Mouse (Mus musculus) mouse trophoblast stem cell (cell line): ENCODE data around the gene Nav1.
"Not testable (repeated sequence)": the region's sequence is repeated elsewhere in the genome, so short reads cannot be mapped to it uniquely, and the experiment has no call there.

Experiments
- in situ Hi-C, 2 experiments: fragments of 300-500 bp; cut with MseI, MboI; formaldehyde crosslinking; loops; 2 replicates in 1 of 2; 3 replicates in 1 of 2; pipeline ENCODE4 v1.15.1; 2025

The Nav1 gene

GRCm38 (mm10) chr1:135485179-135485578 is 121.9 kb downstream of the Nav1 start:
- in situ Hi-C loops = no loop called here

- in situ Hi-C loops = not testable (repeated sequence)
Observed at GRCm38 (mm10) chr1:135484503-135485051, 122.5 kb downstream of the Nav1 start.

DNA sequence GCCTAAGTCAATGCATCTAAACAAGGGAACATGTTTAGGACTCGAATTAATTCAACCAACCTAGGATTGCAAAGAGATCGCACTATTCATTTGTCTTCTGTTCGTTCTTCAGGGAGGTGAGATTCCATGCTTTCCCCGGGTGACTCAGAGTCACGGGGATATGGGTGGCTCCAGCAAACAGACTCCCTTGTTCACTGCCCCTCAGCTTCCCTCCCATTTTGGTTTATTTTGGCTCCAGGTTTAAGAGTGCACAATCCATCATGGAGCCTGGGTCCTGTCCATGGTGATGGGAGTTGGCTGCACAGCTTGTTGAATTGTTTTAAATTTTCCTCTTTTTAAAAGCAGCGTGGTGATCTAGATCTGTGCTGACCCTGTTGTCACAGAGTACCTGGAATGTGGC is 123.1 kb downstream of the Nav1 start:
- in situ Hi-C loops = no loop called here

GRCm38 (mm10) chr1:135482666-135483065 is 124.4 kb downstream of the Nav1 start:
- in situ Hi-C loops = no loop called here

DNA sequence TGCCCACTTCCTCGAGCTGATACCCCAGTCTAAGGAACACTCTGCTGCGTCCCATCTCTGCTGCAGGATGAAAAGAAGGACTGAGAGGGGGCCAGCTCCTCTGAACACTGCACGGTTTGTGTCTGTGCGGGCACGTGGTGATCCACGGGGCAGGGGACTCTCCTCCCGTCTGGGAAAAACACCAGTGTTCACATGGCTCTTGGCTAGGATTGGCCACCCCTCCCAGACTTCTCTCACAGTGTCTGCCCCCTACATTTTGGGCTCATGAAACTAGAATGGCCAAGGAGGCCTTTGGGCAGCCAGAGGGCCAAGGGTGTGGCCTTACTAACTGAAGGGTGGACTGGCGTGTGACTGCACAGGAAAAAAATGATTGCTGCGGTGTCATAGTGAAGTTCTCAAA is 125.4 kb downstream of the Nav1 start:
- in situ Hi-C loops = no loop called here

- in situ Hi-C loops = no loop called here
Observed at GRCm38 (mm10) chr1:135480815-135481214, 126.3 kb downstream of the Nav1 start.

DNA sequence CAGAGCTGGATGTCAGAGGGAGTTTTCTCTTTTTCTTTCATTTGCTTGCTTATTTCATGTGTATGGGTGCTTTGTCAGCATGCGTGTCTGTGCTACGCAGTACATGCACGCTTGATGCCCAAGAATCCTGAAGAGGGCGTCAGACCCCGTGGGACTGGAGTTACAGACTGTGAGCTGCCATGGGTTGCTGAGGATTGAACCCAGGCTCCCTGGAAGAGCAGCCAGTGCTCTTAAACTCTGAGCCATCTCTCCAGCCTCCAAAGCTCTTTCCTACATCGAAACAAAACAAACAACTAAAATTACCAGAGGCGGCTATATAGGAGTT is 131.6 kb downstream of the Nav1 start:
- in situ Hi-C loops = no loop called here

DNA sequence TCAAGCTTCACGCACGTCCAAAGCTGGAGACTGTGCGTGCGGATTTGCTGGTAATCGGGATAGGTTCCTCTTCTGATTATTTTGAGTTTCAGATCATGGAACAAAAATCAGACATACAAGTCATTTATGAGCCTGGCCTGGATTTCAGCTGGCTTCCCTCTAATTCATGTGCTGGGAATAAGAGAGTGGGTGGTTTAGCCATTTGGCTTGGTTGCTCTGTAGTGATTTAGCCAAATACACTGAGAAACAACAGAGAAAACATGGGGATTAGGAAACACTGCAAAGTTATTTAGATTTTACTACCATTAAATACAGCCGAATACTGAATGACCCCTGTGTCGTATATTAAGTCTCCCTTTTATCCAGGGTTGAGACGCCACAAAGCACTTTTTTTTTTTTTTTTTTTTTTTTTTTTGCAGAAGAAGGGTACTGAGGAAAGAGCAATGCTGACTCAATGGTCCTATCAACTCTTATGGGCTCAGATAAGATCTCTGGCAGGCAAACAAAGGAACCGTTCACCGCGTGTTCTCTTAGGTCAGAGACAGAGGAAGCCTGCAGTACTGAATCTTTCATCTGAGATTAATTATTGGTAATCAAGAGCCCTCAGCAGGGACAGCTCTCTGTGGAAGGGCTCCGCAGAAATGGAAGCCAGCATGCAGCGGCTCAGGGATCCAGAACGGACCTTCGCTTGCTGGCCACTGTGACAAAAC is 132.1 kb downstream of the Nav1 start:
- in situ Hi-C loops = no loop called here

- in situ Hi-C loops = no loop called here
Observed at GRCm38 (mm10) chr1:135472536-135472935, 134.6 kb downstream of the Nav1 start.

DNA sequence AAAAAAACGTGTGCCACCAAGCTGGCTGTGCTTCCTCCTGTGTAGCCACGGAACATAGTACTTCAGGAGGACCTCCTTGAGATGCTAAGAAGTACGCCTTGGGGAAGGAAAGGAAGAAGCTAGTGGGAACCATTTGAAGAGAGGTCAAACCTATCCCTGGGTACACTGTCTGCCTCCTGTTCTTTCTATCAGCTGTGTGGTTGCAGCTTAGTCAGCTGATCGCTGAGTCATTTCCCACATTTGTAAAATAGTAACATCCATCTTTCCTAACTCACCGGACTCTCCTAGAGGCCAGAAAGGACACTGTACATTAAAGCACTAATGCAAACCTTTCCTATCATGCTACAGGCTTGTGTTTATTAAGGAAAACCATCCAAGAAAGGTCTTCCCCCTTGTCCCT is 135.4 kb downstream of the Nav1 start:
- in situ Hi-C loops = no loop called here

DNA sequence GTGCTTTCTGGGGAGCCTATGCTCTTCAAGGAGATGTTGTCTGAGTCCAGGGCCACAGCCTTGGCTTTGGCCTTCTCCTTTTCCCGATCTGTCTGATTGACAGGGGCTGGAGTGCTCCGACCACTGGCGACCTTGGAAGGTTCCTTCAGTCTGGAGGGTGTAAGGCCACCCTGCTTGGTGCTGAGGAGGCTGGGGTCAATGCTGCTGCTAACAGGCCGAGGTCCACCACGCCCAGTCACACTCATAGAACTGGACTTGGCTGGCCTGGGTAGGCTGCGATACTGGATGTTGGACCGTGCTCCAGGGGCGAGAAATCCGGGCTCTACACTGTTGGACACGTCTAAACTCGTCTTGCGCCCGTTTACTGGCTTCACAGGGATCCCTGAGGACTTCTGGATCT is 136.5 kb downstream of the Nav1 start:
- in situ Hi-C loops = no loop called here

DNA sequence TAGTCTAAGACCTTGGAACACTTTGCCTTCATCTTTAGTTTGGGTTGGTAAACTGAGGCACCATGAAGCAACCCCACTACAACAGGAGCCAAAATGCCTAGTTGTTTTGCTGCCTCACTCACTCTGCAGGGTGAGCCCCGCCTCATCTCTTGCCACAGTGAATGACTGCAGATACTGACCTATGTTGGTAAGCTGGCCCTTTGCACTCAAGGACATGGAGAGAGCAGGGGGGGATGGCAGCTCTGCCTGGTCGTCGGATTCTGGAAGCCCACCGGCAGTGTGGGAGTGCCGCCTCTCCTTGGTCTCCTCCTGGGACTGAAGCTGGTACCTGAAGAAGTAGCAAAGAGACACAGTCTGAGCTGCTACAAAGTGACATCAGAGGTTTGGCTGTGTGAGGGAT is 139.6 kb downstream of the Nav1 start:
- in situ Hi-C loops = no loop called here

GRCm38 (mm10) chr1:135466935-135467334 is 140.2 kb downstream of the Nav1 start:
- in situ Hi-C loops = no loop called here

DNA sequence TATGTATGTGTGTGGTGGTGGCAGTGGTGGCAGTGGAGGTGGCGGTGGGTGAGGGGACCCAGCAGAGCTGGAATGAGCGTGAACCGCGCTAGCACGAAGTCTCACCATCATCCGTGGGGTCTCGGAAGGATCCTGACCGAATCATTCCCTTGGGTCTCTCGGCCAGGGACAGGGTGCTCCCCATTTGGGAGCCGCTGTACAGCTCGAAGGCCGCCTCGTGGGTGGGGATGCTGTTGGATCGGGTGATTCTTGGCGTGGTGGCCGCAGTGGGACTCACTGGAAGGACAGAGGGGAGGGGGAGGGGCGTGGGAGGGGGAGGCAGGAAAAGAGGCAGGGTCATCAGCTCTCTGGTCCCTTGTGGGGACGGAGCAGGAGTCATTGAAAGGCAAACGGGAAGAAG is 141.4 kb downstream of the Nav1 start:
- in situ Hi-C loops = no loop called here

DNA sequence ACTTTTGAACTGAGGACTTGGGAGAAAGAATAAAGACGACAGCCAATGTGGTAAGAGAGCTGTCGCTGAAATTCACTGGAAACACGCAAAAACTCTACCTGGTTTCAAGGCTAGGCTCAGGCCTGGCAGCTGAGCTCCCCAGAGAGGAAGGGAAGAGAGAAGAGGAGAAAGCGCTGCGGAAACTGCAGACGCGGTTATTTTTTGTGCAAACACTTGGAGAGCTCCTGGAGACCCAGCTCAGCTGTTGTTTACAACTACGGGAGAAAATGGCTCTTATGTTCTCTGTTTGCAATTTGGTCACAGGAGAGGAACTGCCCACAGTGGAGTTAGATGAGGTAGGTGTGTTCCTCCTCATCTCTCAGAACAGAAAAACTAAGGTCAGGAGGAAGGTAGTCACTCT is 144.4 kb downstream of the Nav1 start:
- in situ Hi-C loops = no loop called here

DNA sequence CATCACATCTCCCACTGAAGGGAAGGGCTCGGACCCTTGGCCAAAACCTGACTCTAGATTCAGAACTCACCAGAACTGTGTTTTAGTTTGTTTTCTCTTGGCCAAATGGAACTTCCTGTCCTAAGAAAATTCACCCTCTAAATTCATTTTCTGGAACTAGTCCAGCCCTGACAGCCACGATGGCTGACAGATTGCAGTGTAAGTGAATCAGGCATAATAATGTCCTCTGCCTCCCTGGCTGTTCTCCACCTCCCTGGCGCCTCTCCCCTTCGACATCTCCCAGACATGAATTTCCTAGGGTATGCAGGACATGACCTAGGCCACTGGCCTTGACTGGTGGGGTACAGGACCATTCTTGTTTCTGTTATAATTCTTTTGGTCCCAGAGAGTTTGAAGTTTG is 144.8 kb downstream of the Nav1 start:
- in situ Hi-C loops = no loop called here

- in situ Hi-C loops = no loop called here
Observed at GRCm38 (mm10) chr1:135461097-135461730, 145.9 kb downstream of the Nav1 start.

GRCm38 (mm10) chr1:135460521-135460920 is 146.6 kb downstream of the Nav1 start:
- in situ Hi-C loops = no loop called here

DNA sequence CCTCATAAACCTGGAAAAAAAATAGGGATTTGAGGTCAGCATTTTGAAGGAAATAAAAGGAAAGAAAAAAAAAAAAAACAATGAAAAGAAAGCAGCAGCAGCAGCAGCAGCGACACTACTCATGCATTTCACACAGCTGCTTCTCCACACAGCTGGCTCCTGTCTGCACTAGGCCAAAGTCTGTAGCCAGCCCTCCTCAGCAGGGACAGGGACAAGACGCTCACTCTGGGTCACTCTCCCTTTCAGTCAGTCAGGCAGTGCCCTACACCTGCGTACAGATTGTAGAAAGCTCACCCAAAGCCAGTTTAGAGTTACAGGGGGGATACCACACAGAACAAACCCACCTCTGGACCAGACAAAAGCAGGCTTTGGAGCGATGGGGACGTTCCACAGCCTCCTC is 149.2 kb downstream of the Nav1 start:
- in situ Hi-C loops = no loop called here

DNA sequence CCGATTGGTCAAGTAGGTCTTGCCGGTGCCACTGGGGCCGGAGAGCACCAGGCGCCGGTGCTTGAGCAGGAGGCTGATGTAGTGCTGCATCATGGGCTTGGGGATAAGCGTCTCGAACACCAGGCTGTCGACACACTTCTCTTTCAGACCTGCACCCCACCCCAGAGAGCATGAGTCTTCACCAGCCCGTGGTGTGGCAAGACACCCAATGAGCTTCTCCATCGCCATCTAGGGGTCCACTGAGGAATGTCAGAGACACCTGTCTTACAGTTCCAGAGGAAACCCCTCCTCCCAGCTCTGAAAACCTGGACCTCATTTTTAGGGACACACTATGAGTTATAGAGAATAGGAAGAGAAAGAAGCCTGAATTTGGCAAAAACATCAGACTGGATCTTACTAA is 154.8 kb downstream of the Nav1 start:
- in situ Hi-C loops = no loop called here

GRCm38 (mm10) chr1:135451419-135451818 is 155.7 kb downstream of the Nav1 start:
- in situ Hi-C loops = no loop called here

- in situ Hi-C loops = no loop called here
Observed at GRCm38 (mm10) chr1:135449876-135450275, 157.2 kb downstream of the Nav1 start.

DNA sequence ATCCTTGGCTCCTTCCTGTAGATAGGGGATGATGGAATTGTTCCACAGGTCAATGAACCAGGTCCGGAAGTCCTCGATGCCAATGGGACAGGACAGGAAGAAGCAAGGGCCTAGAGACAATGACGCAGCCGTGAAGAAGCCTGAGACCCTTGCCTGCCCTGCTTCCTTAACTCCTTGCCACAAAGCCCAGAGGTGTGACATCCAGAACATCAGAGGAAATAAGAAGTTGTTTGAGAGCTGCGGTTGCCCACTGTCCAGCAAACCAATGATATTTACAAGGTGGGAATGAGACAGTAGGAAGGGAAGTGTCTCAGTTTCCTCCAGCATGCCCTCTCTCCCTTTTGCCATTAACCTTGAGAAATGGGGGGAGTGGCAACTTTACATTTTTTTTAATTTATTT is 158.2 kb downstream of the Nav1 start:
- in situ Hi-C loops = no loop called here

DNA sequence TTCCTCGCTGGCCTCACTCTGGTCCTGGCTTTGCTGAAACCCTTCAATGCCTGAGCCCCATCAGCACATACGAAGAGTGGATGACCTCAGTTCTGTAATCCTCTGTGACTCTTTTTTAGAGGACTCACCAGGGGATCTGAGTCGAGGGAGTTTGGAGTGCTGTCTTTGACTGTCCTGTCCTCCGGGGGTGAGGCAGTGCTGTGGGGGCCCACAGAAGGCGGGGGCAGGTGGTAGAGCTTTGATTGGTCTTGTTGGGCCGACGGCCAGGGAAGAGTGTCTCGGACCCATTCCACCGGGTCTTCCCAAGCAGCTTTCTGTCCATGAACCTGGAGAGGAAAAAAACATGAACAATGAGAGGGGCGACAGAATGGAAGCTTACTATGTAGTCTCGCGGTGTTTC is 163.6 kb downstream of the Nav1 start:
- in situ Hi-C loops = no loop called here
